Mouse (Mus musculus): ENCODE measurements at regions not wholly inside any gene's neighbourhood (a gene's known extent, or its start where the extent isn't known, plus 50 kb on each side); places are given as distances from the start of the nearest gene placed in this dataset.
A peak's percentile ranks its signal among the peaks of the same experiment; 100 is the strongest.

DNA sequence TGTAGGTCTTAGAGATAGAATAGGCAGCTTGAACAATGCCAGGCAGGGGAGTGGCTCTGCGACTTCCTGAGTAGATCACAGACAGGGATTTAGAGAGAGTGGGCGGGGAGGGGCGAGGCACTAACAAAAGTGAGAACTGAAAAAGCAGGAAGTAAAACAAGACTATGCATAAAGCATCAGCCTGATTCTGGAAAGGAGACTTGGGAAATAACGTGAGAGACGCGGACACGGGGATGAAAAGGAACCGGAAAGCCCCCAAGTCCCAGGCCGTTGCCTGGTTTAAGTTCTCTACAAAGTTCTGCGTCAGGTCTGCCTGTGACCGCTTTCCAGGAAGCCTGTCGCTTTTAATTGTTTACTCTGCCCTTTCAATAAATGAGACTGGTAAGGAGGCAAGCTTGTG lies 86.3 kb downstream of the D16Ertd472e start:
- peak; percentile 81 for DNase-seq (ENCODE audit: low spot score)

GRCm38 (mm10) chr16:78489604-78490003 lies 86.9 kb downstream of the D16Ertd472e start:
- no peak for DNase-seq (ENCODE audit: low spot score)

GRCm38 (mm10) chr16:78486531-78486930 lies 90.0 kb downstream of the D16Ertd472e start:
- DNase-seq (ENCODE audit: low spot score), result no peak

GRCm38 (mm10) chr16:78484319-78484718 lies 92.2 kb downstream of the D16Ertd472e start:
- DNase-seq (ENCODE audit: low spot score), result no peak

- no peak for DNase-seq (ENCODE audit: low spot score)
These were observed 94.9 kb downstream of the D16Ertd472e start for GRCm38 (mm10) chr16:78481571-78481970.

DNA sequence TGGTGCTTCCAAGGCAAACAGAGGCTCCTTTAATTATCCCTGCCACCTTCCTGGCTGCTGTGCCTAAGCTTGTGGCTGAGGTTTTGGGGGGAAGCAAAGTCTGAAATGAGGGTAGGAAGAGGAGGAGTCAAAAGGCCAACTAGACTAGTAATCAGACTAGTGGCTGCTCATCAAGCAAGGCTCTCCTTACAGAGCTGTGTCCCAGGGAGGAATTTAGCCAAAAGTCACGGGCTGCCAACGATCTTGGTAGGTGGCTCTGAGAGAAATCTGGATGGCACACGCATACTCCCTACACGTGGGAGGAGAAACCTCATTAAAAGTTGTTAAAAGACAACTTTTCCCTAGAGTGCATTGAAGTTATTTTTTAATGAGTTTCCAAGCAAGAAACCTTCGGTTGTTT lies 95.4 kb downstream of the D16Ertd472e start:
- no peak for DNase-seq (ENCODE audit: low spot score)

DNA sequence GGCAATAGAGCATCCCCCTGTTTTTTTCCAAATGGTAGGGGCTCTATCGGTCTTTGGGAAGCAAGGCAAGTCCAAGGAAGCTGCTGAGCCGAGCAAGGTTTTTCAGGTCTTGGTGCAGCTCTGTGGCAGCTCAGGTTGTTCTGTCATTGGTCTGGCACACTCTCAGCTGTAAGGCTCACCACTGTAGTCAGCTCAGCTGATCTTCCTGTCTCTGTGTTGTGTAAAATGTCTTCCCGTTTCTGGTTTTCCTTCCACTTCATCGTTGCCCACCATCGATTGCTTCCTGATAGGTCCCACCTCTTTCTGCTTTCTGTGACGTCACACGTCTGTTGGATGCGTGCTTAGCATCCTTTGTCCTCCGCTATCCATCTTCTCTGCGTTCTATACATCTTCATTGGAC lies 96.2 kb downstream of the D16Ertd472e start:
- DNase-seq (ENCODE audit: low spot score), result no peak

- DNase-seq (ENCODE audit: low spot score), result no peak
These were observed 96.5 kb upstream of the Btg3 start for GRCm38 (mm10) chr16:78473456-78473855.

DNA sequence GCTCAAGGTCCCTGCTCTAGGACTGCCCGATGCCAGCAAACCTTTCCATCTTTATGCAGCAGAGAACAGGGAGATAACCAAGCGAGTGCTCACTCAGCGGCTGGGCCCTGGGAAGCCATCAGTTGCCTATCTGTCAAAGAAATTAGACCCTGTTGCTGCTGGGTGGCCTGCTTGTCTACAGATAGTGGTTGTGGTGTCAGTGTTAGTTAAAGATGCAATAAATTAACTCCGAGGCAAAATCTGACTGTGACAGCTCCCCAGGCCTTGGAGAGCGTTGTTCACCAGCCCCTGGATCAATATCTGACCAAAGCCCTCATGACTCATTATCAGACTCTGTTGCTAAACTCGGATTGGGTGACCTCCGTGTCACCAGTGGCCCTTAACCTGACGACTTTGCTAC lies 83.0 kb upstream of the Btg3 start:
- DNase-seq (ENCODE audit: low spot score), result no peak

GRCm38 (mm10) chr16:78457731-78458151 lies 80.7 kb upstream of the Btg3 start:
- DNase-seq (ENCODE audit: low spot score), result no peak

DNA sequence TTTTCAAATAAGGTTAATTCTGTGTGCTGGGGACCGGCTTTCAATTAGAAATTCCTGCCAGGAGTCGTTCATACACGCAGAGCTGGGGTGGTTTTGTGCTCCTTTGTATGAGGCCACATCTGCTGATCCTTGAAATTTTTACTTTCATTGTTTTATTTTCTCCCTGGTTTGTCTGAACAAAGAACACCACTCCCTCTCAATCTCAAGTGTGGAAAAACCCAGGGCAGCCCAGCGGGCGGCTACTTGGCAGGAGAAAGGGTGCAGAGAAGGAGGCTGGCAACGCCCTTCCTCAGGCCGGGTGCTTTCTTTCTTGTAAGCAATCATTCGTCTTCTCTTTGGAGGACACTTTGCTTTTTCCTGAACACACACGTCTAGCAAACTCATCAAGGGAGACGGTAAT lies 79.4 kb upstream of the Btg3 start:
- DNase-seq (ENCODE audit: low spot score), result no peak

DNA sequence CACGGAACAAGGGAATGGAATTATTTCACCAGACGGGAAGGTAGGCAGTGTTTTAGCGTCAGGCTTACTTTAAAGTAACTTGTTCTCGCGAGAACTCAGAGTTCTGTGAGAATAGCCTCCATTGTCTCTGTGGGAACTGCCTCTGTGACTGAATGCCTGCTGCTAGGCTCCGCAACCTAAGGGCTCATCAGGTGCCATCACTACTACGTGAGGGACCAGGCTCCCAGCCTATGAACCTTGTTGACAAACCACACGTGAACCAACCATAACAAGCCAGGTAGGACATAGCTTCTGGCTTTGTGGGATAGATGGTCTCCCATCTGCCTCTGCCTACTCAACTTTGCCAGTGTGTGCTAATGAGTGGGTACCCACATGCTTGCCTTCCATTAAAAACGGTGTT lies 77.5 kb upstream of the Btg3 start:
- no peak for DNase-seq (ENCODE audit: low spot score)

DNA sequence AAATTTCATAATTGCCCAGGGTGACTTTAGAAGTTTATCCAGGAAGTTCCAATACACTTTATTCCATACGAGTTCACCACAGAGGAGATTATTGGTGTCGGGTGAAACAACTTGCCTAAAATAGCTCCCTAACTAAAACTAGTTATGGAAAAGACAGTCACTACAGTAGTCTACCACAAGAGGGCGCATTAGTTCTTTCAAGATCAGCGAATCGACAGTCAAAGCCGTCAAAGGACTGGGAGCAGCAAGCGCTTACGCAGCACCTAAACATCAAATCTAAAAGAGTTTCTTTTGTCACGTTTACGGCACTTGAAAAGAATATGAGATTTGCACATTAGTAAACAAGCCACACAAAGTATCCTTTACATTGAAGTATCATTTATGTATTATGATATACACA lies 75.3 kb upstream of the Btg3 start:
- peak; percentile 62 for DNase-seq (ENCODE audit: low spot score)

GRCm38 (mm10) chr16:78451750-78452149 lies 74.8 kb upstream of the Btg3 start:
- DNase-seq (ENCODE audit: low spot score), result no peak

GRCm38 (mm10) chr16:78451251-78451650 lies 74.3 kb upstream of the Btg3 start:
- no peak for DNase-seq (ENCODE audit: low spot score)

GRCm38 (mm10) chr16:78449231-78449630 lies 72.2 kb upstream of the Btg3 start:
- DNase-seq (ENCODE audit: low spot score), result no peak

- DNase-seq (ENCODE audit: low spot score), result no peak
These were observed 66.3 kb upstream of the Btg3 start for GRCm38 (mm10) chr16:78443262-78443661.

DNA sequence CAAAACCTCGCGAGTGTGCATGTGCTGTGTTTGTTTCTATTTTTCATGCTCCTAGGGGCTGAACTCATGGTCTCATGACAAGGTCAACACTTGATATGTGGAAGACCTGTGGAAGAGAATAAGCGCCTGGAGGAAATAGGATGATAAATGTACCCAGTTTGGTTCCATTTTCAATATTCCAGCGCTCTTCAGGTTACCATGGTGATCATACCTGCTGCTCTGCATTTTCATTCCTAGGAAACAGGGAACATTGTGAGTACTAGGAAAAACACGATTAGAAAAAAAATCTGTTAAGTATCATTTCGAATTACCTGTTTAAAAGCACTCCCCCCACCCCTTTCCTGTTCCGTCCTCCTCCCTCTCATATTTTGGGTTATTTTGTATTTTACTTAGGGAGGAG lies 65.8 kb upstream of the Btg3 start:
- DNase-seq (ENCODE audit: low spot score), result no peak

DNA sequence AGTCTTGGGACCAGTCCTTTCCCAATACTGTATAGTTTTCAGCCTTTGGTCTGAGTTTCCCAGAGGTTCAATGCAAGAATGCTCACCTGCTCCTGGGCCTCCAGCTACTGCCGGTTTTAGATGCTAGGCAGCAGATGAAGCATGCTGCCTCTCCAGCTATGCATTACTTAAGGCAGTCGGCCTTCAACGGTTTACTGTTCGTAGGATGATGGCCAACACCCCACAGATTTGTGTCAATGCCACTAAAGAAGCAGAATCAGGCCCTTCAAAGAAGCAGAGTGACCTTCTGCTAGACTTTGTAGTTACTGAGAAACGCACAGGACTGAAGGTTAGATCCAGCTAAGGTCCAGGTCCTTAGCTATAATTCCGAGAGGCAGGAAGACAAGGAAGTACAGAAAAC lies 65.0 kb upstream of the Btg3 start:
- DNase-seq (ENCODE audit: low spot score), result no peak

GRCm38 (mm10) chr16:78435707-78436106 lies 58.7 kb upstream of the Btg3 start:
- no peak for DNase-seq (ENCODE audit: low spot score)

DNA sequence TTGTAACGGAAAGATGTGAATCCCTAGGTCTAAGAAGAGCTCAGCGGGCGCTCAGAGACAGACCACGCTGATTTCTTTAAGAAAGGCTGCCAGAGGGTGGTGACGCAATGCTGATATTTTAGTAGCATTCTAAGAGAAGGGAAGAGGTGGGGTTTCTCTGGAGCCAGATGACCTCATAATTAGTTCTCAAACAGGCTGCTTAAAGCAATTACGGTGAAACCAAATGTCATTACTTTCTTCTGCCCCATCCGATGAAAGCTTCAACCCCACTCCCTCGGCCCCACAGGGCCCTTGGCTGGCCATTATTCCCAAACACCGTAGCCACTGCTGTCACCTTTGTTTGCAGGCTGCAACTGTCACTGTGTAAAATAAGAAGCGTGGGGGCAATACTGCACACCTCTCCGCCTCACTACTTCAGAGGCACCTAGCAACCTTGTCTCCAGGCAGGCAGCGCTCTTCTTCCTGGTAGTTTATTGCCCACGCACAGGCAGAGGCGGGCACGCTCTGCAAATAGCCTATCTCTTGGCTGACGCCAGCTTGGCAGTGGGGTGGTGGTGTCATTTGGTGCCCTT lies 50.6 kb upstream of the Btg3 start:
- no peak for DNase-seq (ENCODE audit: low spot score)

Measured in T-cell, adult 2 months (primary cell).